Mouse (Mus musculus) cerebellum, adult 11-12 months (tissue): ENCODE data around the gene Clasrp.
"Not testable (repeated sequence)": the region's sequence is repeated elsewhere in the genome, so short reads cannot be mapped to it uniquely, and the experiment has no call there.

Source experiments
- DNase-seq: peaks from one replicate; pipeline ENCODE4 v3.0.0; 2022

Clasrp gene

DNA sequence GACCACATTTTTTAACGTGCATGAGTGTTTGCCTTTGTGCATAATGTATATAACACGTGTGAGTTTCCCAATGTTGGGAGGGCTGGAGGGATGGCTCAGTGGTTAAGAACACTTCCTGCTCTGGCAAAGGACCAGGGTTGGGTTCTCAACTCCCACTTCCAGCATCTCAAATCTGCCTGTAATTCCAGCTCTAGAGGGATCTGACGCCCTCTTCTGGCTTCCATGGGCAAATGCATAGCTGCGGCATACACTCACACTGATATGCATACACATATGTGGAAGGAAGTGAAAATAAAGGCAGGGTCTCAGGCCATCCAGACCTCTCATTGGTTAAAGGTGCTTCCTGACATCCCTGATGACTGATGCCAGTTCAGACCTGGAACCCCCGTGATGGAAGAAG, 3.0 kb upstream of the Clasrp start:
- no peak for DNase-seq

DNA sequence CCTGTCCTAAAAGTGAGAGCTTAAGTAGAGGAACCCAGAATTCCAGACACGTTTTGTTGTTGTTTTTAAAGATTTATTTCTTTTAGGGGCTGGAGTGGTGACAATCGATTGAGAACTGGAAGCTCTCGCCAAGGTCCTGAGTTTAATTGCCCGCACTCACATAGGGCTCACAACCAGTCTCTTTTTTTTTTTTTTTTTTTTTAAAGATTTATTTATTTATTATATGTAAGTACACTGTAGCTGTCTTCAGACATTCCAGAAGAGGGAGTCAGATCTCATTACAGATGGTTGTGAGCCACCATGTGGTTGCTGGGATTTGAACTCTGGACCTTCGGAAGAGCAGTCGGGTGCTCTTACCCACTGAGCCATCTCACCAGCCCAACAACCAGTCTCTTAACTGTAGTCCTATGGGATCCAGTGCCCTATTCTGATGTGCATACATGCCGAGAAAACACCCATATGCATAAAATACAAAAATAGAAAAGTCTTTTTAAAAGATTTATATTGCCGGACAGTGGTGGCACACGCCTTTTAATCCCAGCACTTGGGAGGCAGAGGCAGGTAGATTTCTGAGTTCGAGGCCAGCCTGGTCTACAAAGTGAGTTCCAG, 424 bp upstream of the Clasrp start:
- DNase-seq: not testable (repeated sequence)

DNA sequence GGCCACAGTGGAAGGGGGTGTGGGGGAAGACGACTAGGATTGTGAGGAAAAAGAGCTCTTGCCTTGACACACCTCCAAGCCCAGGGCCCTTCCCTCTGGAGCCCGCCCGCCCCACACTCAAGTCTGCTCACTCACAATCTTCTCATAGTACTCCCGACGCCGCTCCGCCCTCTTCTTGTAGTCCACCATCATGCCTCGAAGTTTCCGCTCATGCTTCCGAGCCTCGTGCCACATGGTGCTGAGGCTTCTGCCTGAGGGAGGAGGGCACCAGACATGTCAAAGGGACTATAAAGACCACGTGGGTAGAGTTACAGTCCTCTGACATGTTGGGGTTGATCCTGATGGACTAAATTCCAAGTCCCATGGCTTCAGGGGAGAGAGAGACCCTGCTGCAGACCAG, 1.2 kb downstream of the Clasrp start:
- no peak for DNase-seq

GRCm38 (mm10) chr7:19600562-19600961, 3.7 kb downstream of the Clasrp start:
- DNase-seq: peak; percentile 59

DNA sequence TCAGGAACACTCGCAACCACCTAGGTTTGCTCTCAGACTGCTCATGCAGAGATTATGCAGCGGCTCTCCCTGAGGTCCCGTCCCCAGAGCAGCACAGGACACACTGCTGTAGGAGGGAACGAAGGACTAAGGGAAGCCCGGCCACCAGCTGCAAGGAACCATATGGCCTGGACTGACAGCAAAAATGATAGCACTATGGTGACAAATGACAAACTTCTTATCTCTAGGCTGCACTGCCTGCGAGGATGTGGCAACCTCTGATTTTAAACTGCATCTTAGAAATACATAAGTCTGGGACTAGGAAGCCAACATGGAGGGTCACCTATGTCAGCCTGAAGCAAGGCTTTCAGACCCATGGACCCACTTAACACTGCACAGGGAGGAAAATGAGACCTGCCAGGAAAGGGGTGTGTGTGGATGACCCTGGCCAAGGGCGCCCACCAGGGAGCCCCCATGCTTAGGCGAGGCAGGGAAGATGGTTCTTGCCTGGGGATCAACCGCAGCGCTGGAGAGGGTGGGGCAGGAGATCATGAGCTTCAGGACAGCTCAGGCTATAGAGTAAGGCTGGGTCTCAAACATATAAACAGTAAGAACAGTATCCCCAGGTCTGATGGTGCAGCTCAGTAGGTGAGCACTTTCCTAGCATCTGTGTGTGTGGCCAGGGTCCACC, 11.1 kb downstream of the Clasrp start:
- DNase-seq: no peak

DNA sequence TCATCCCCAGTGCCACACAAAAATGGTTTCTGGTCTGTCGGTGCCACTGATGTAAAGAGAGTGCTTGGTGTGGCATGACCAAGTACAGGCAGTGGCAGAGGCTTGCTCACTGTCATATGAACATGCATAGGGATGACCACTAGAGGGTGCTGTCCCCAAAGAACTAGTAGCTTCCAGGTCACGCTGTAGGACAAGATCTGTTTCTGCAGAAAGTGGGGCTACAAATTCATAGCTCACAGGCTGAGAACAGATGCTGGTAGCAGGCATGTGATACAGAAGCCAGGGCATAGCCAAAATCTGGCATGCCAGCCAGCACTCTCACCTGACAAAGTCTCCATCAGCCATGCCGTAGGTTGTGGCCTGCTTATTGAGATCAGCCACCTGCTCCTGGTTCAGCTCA, 14.4 kb downstream of the Clasrp start:
- DNase-seq: peak; percentile 87

GRCm38 (mm10) chr7:19589207-19589606, 15.1 kb downstream of the Clasrp start:
- DNase-seq: no peak

DNA sequence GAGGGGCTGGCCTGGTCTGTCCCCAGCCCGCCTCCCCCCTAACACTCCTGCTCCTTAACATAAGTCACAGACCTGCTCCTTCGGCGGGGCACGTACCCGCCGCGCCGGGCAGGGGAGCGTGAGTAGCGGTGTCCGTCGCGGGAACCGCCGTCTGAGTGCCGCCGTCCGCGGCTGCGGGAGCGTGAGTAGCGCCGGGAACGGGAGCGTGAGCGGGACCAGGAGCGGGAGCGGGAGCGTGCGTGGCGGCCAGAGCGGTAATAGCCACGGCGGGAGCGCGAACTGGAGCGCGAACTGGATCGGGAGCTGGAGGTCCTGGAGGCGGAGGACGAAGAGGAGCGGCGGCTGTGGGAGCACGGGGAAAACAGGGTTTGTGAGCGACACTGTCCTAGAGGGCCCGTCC, 18.0 kb downstream of the Clasrp start:
- no peak for DNase-seq

GRCm38 (mm10) chr7:19580634-19581033, 23.7 kb downstream of the Clasrp start:
- DNase-seq: peak; percentile 33

DNA sequence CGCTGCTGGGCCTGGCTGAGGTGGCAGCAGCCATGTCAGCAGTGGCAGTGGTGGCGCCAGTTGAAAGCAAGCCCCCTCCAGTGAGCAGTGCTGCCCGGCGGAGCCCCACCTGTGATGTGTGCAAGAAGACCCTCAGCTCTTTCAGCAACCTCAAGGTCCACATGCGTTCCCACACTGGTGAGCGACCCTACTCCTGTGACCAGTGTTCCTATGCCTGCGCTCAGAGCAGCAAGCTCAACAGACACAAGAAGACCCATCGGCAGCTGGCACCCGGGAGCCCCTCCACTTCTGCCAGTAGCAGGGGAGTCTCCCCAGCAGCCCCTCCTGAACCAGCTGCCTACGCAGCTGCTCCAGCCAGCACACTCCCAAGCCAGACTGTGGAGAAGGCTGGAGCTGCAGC, 24.5 kb downstream of the Clasrp start:
- DNase-seq: peak; percentile 43

GRCm38 (mm10) chr7:19578436-19578835, 25.9 kb downstream of the Clasrp start:
- DNase-seq: no peak

GRCm38 (mm10) chr7:19577877-19578414, 26.3 kb downstream of the Clasrp start:
- peak; percentile 71 for DNase-seq

DNA sequence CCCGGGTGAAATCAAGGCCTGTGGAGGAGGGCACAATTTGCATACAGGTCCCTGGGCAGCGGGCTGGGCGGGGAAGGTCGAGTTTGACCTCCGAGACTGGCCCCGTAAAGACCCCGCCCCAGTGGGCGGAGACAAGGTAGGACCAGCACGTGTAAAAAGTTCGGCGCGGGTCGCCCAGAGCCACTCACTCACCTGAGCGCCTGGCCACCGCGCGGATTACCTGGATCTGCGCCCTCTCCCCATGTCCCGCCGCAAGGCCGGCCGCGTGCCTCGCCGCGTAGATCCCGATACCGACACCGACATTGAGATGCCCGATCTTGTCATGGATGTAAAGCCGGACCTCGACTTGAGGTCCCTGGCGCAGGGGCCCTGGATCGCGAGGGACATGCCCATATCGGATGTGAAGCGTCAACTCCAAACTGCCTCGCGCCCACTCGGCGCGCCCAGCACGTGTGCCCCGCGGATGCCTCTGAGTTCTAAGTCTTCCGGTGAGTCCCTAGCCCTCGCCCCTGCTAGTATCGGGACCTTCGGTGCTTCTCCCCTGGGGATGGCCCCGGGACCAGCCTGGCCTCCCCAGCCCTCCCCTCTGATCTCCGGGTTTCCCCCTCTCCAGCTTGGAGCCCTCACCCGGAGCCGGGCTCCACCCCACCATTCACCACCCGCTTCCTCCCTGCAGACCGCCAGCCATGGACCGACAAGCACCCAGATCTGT, 27.0 kb downstream of the Clasrp start, which contains the start of the genes Zfp296 and Gemin7:
TSS of gene Zfp296 (plus strand) at position 147 of the 712 bp plus-strand sequence.
TSS of gene Gemin7 (minus strand) at position 455 of the 712 bp plus-strand sequence.
- peak; percentile 67 for DNase-seq

DNA sequence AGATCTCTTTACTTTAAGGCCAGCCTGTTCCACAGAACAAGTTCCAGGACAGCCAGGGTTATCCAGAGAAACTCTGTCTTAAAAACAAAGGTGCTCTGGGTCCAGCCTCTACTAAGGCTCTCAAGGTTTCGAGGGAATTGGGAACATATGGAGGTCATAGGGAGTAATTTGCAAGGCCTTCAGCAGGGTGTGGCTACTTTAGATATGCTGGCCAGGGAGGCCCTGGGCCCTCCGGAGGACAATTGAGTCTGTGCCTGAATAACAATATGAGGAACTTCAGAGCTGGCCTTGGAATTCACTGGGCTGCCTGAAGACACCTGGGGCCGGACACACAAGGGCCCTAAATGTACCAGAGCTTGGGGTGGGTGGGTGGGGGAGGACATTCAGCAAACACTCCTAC, 28.7 kb downstream of the Clasrp start:
- no peak for DNase-seq

DNA sequence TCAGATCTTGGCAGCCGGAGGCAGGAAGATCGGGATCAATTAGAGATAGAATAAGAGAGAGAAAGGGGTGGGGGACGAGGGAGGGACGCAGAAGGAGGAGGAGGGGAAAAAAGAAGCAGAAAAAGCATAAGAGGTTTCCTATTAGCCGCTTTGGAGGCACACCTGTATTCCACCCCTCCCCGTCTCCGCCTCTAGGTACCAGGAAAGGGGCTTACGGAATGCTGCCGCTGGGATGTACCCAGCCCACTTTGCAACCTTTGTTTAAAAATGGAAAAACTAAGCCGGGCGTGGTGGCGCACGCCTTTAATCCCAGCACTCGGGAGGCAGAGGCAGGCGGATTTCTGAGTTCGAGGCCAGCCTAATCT, 30.5 kb downstream of the Clasrp start:
- peak; percentile 40 for DNase-seq

DNA sequence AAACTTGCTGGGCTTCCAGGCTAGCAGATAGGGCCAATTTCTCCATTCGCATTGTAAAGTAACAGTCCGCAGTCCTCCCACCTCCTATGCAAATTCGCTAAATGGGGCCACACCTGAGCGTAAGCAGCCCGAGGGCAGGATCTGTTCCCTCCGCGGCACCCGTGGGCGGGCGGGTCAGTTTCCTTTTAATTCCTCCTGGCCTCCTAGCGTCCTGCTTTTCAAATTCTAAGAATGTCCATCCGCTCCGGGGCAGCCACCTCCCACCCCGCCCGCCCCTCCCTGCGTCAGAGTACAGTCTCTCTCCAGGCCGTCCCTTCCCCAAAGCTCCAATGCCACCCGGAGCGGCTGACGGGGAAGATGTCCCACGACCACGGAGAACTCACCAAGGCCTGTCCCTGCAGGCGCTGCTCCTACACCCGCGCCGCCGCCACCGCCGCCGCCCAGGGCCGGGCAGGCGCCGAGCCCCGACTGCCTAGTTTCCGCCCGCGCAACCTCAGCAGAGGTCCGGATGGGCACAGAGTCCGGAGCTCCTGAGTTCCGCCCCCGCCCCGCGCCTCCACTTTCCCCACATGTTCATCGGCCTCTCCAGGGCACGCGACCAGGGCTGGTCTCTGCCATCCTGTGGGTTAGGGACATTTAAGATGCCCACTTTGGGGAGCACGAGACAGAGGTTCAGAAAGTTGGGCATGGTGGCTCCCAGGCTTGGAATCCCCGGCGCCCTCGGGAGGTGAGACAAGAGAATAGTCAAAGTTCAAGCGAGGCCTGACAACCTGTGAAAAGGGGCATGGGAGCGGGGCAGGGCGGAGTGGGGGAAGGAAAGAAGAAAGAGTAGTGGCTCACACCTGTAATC, 31.1 kb downstream of the Clasrp start:
- DNase-seq: peak; percentile 74

DNA sequence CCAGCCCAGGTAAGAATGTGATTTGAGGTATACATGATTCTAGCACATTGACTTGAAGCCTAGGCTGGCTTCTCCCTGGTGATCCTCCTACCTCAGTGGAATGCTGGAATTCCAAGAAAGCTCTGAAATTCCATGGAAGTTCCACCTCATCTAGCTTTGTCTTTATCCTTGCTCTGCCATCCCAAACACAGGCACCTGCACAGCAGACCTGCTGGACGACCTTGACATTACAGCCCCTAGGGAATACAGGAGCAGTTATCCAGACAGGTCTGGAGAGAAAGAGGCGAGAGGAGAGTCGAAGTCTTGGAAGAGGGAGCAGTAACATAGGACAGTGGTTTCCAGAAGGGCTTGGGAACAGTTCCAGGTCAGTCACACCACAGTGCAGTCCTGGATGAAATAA, 34.6 kb downstream of the Clasrp start:
- no peak for DNase-seq

GRCm38 (mm10) chr7:19567426-19567825, 36.9 kb downstream of the Clasrp start:
- DNase-seq: no peak

- DNase-seq: no peak
Measured at GRCm38 (mm10) chr7:19565803-19566202, 38.5 kb downstream of the Clasrp start.

DNA sequence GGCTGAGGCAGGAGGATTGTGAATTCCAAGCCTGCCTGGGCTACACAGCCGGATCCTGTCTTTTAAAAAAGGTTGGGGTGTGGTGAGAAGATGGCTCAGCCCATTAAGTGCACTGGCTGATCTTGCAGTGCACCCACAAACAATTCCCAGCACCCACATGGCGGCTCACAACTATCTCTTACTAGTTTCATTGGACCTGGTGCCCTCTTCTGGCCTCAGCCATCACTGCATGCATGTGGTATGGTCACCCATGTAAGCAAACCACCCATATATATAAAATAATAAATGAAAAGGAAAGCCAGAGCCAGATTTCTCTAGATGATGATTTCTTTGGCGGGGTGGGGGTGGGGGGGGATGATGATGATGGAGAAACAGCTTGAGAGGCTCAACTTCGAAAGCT, 39.8 kb downstream of the Clasrp start:
- DNase-seq: peak; percentile 36

GRCm38 (mm10) chr7:19563884-19564283, 40.4 kb downstream of the Clasrp start:
- DNase-seq: peak; percentile 42

DNA sequence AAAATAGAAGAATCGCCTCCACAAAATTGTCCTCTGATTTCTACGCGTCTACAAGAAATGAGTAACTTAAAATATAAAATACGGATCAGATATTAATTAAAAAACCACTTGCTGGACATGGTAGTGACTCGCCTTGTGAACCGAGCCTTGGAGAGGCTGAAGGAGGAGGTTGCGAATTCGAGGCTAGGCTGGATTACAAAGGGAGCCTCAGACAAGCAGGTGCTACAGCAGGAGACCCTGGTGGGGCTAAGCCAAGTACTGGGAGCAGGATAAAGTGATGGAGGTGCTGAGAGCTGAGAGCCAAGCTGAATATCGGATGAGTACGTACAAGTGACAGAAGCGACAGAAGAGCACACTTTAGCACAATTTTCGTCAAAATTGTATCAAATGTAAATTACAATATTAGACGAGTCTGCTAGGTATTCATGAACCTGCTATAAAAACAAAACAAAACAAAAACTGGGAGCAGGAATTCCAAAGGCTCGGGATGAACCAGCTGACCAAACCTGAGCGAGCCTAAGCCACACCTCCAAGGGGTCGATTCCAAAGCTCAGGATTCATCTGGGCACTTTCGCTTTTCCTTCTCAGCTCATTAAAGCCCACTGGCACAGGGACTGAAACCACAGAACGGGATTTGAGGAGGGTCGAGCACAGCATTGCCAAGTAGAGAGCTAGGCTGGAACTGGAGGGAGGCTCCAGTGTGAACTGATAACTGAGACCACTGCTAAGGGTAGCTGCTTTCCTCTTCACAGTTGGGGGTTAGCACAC, 41.5 kb downstream of the Clasrp start, which contains the start of gene Ppp1r37:
TSS of gene Ppp1r37 (minus strand) at position 434 of the 768 bp plus-strand sequence.
- peak; percentile 56 for DNase-seq
